ENCODE assay signal across 9 mouse cellular contexts in genomic region chr5:64158501-64158900, GRCm38 (mm10). TPM values are rescaled to one million over a fixed set of nuclear protein-coding genes. Genes with fewer than 3 reads are reported as not detected.
DNase-seq lines count a peak whose midpoint lies in the region; ATAC-seq lines count a peak whose summit lies in the region.
"Had no signal": no experiment of that assay in that cellular context is flagged by ENCODE, and none has a peak within 500 bp of the region (broad histone marks: within the 10 kb centered on the region; RNA-seq: fewer than 3 reads in every experiment).

No protein-coding gene starts in this region.

- ATAC-seq in heart, embryonic 11.5 days (replicated peaks; ENCODE audit: insufficient number of reproducible peaks, low FRiP score, low TSS enrichment), result no peak
- no peak; the same call in 1 of the 2 replicates for ATAC-seq in liver, embryonic 16.5 days (ENCODE audit: low read depth)

- H3K27me3 ChIP-seq in heart, embryonic 11.5 days (ENCODE audit: control insufficient read depth, insufficient read depth, low read length), result peaks cover 8% of the 10 kb centered on the region; the same call in 1 of the 2 replicates
- peaks cover 29% of the 10 kb centered on the region for H3K27me3 ChIP-seq in heart, embryonic 10.5 days (ENCODE audit: insufficient read depth, poor library complexity, severe bottlenecking)
- H3K27me3 ChIP-seq in liver, embryonic 16.5 days (ENCODE audit: control insufficient read depth, insufficient read depth, low read depth, low read length), result peaks cover 15% of the 10 kb centered on the region

- H3K9ac ChIP-seq in heart, embryonic 11.5 days (ENCODE audit: low read depth, low read length), result no peak overlapping the region
- H3K9ac ChIP-seq in liver, embryonic 16.5 days (ENCODE audit: low read depth, low read length), result no peak overlapping the region

- no peak for DNase-seq in heart, embryonic 10.5 days (ENCODE audit: low spot score)
- peak; percentile 20 for DNase-seq in thymus, postnatal 4 days
- no peak for DNase-seq in thymus, postnatal 14 days
- DNase-seq in urinary bladder, postnatal 4 days (ENCODE audit: low spot score in 2 of 2), result no peak
- DNase-seq in kidney, adult 18-20 months, result no peak
- DNase-seq in gastrocnemius, adult 8-10 months (ENCODE audit: low spot score in 2 of 2), result no peak
- DNase-seq: kidney, adult 9 months had no signal

- peak overlapping the region; percentile 83; the same call in 1 of the 2 replicates for H3K4me3 ChIP-seq in heart, embryonic 11.5 days (ENCODE audit: low read depth, low read length)
- H3K4me3 ChIP-seq in heart, embryonic 10.5 days, result no peak overlapping the region
- H3K4me3 ChIP-seq in liver, embryonic 16.5 days (ENCODE audit: low read depth, low read length), result no peak overlapping the region

- 27% methylated on average over 4 of the region's 4 CpGs for WGBS in heart, embryonic 11.5 days (ENCODE audit: insufficient replicate concordance)
- WGBS in heart, embryonic 10.5 days, result 20% methylated on average over 4 of the region's 4 CpGs
- 27% methylated on average over 4 of the region's 4 CpGs for WGBS in liver, embryonic 16.5 days (ENCODE audit: insufficient replicate concordance)

- H3K9me3 ChIP-seq in heart, embryonic 11.5 days (replicated peaks; ENCODE audit: control insufficient read depth, low read length), result no peaks in the 10 kb centered on the region
- no peaks in the 10 kb centered on the region for H3K9me3 ChIP-seq in heart, embryonic 10.5 days
- no peaks in the 10 kb centered on the region for H3K9me3 ChIP-seq in liver, embryonic 16.5 days (replicated peaks; ENCODE audit: control insufficient read depth, low read length)

- H3K4me1 ChIP-seq in heart, embryonic 11.5 days (ENCODE audit: control insufficient read depth, insufficient read depth, low read length), result peaks cover 37% of the 10 kb centered on the region
- H3K4me1 ChIP-seq in heart, embryonic 10.5 days, result peaks cover 63% of the 10 kb centered on the region
- H3K4me1 ChIP-seq in liver, embryonic 16.5 days (ENCODE audit: control insufficient read depth, low read depth, low read length), result peaks cover 47% of the 10 kb centered on the region

- H3K4me2 ChIP-seq in heart, embryonic 11.5 days, result peak overlapping the region; percentile 99
- peak overlapping the region; percentile 90 for H3K4me2 ChIP-seq in liver, embryonic 16.5 days (ENCODE audit: low read depth, low read length)

- H3K27ac ChIP-seq in heart, embryonic 11.5 days (ENCODE audit: low read depth, low read length), result no peak overlapping the region
- no peak overlapping the region for H3K27ac ChIP-seq in heart, embryonic 10.5 days
- no peak overlapping the region for H3K27ac ChIP-seq in liver, embryonic 16.5 days (ENCODE audit: low read length)

- no peaks in the 10 kb centered on the region for H3K36me3 ChIP-seq in heart, embryonic 11.5 days (ENCODE audit: control insufficient read depth, insufficient read depth, low read length)
- H3K36me3 ChIP-seq in heart, embryonic 10.5 days, result no peaks in the 10 kb centered on the region
- H3K36me3 ChIP-seq in liver, embryonic 16.5 days (ENCODE audit: control insufficient read depth, insufficient read depth), result no peaks in the 10 kb centered on the region

RNA-seq across cellular contexts. Expression of gene Tbc1d1, which starts 2.4 kb away (rescaled TPM):
- 36.3 and 41.5 TPM in 2 replicates for polyA plus RNA-seq in heart, embryonic 11.5 days (2014; fragmentation: Nextera tagmentation; extraction: Ambion mirVana)
- polyA plus RNA-seq in heart, embryonic 10.5 days (2016; fragmentation: Nextera tagmentation; extraction: Ambion mirVana), result 38.3 and 44.2 TPM in 2 replicates
- 6.0 and 6.3 TPM in 2 replicates for polyA plus RNA-seq in liver, embryonic 16.5 days (2015; fragmentation: Nextera tagmentation; extraction: Ambion mirVana)
- 100 to 1,000 TPM in 1 of 4 experiments, 10 to 100 TPM in 3; 52.4 to 135 (median 62.0) TPM for total RNA-seq in gastrocnemius, adult 8-10 months (2022)
